Mouse (Mus musculus): Measurements from ENCODE around the gene Zswim8.
A peak's percentile ranks its signal among the peaks of the same experiment; 100 is the strongest.

The Zswim8 gene

DNA sequence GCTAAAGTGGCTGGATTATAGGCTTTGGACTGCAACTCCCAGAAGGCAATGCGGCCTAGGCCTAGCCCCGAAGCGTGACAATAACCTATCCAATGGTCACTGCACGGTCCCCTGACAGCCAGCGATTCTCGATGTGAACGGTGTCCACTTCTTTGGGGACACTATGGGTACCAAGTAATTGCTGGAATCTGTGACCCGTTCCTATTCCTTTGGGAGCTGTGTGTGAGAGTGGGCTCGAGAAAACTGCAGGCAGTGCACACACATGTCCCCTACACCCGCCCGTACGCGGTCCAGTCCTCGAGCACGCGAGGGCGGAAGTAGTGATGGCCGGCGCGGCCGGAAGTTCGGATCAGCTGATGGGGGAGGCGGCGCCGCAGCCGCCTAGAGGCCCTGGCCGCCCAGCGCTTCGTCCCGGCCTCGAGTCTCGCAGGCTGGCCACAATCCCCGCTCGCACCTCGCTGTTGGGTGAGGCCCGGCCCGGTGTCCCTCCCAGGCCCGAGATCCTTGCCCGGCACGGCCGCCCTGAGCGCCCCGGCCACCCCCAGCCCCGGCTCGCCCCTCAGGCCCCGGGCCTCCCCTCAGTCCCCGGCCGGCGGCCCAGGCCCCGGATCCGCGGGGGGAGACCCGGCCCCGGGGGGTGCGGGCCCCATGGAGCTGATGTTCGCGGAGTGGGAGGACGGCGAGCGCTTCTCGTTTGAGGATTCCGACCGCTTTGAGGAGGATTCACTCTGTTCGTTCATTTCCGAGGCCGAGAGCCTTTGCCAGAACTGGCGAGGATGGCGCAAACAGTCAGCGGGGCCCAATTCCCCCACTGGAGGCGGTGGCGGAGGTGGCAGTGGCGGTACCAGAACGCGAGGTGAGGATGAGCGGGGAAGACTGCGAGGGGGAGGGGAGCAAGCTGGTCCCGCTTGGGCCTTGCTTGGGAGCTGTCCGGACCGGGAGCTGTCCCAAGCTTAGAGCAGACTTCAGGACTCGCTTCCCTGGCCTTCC lies at the start of gene Zswim8:
TSS of gene Zswim8 (plus strand) at position 352 of the 990 bp plus-strand sequence.
- peak; percentile 88 for DNase-seq (ENCODE audit: low spot score)

GRCm38 (mm10) chr14:20658326-20658725 lies 49.0 kb upstream of the Zswim8 start:
- no peak for DNase-seq (ENCODE audit: low spot score)

GRCm38 (mm10) chr14:20658902-20659301 lies 48.5 kb upstream of the Zswim8 start:
- no peak for DNase-seq (ENCODE audit: low spot score)

DNA sequence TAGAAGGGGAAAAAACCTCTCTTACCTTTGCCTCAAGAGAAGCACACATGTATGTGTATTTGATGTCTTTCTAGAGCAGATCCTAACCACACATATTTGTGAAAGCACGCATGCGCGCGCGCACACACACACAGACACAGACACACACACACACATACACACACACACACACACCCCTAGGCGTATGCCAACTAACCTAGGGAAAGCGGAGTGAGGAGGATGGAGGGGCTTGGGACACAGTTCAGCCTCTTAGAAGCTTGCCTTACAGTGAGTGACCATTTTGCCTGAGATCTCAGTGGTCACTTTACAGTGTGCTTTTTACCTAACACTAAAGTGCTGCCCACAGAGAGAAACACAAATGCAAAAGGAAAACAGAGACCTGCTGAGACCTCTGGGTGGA lies 47.7 kb upstream of the Zswim8 start:
- DNase-seq (ENCODE audit: low spot score), result no peak

- DNase-seq (ENCODE audit: low spot score), result peak; percentile 96
Measured at GRCm38 (mm10) chr14:20660827-20661660, 46.3 kb upstream of the Zswim8 start.

DNA sequence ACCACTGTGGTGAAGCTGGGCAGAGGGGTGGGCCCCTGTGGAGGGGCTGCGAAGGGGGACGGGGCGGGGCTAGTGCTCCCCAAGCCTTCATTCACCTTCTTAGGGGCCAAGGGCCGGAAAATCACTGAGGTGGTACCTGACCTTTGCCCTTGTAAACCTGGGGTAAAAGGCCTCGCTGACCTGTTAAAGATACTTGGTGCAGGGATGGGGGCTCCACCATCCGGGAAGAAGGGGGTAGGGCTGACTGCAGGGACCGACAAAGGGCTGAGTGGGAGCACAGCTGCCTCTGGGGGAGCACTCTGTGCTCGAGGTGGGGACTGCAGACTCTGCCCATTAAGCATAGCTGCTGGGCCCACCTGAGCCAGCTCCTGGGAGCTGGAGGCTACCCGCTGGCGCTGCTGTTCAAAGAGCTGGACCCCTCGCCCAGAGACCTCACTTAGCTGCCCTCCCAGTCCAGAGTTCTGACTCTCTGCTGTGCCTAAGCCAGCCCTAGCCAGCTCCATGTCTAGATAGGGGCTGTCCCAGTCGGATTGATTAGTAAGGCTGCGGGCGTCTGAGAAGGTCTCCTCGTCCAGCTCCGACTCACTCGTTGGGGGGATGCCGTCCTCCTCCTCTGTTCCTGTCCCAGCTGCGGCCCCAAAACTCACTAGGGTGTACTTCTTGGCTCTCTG lies 45.6 kb upstream of the Zswim8 start:
- DNase-seq (ENCODE audit: low spot score), result no peak

- DNase-seq (ENCODE audit: low spot score), result no peak
Measured at GRCm38 (mm10) chr14:20662740-20663139, 44.6 kb upstream of the Zswim8 start.

DNA sequence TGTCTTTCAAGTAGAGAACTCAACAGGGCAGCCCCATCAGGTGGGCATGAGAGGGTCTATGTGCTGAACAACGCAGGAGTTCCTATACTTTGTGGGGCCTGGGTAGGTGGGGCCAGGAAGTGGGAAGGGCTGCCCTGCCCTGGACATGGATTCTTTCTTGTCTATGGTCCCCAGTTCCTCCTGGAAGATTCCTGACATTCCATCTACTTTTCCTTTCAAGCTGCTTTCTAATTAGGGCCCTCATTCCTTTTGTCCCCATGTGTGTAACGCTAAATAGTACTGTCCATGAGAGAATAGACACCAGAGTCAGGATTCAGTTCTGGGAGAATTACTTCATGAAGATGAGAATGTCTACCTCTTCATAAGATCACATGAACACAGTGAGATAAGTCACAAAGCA lies 43.8 kb upstream of the Zswim8 start:
- no peak for DNase-seq (ENCODE audit: low spot score)

DNA sequence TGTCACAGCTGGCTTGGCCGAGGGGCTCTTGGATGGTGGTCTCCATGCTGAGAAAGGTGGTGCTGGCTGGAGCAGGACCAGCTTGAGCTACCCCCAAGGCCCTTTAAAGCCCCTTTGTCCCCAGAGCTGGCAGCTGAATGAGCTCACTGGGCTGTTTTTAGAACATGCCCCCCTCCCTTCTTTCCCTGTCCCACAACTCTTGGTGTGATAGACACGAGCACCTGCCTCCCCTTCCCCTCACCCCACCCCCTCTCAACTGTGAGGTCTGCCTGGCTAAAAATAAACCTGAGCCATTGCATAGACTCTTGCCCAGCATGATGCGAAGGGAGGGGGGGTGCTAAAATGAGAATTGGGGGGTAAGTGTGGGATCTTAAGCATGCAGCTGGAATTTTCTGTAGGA lies 42.9 kb upstream of the Zswim8 start:
- DNase-seq (ENCODE audit: low spot score), result no peak

- no peak for DNase-seq (ENCODE audit: low spot score)
Measured at GRCm38 (mm10) chr14:20667469-20667868, 39.9 kb upstream of the Zswim8 start.

GRCm38 (mm10) chr14:20668154-20668810 lies 39.1 kb upstream of the Zswim8 start, which contains the start of gene Synpo2l:
Gene Synpo2l (minus strand): TSS chr14:20668354.
- no peak for DNase-seq (ENCODE audit: low spot score)

GRCm38 (mm10) chr14:20672990-20673389 lies 34.4 kb upstream of the Zswim8 start:
- DNase-seq (ENCODE audit: low spot score), result no peak

GRCm38 (mm10) chr14:20673735-20674063 lies 33.7 kb upstream of the Zswim8 start:
- peak; percentile 53 for DNase-seq (ENCODE audit: low spot score)

GRCm38 (mm10) chr14:20674064-20674833 lies 33.1 kb upstream of the Zswim8 start, which contains the start of gene Sec24c:
Gene Sec24c (plus strand): TSS chr14:20674308.
- peak; percentile 88 for DNase-seq (ENCODE audit: low spot score)

DNA sequence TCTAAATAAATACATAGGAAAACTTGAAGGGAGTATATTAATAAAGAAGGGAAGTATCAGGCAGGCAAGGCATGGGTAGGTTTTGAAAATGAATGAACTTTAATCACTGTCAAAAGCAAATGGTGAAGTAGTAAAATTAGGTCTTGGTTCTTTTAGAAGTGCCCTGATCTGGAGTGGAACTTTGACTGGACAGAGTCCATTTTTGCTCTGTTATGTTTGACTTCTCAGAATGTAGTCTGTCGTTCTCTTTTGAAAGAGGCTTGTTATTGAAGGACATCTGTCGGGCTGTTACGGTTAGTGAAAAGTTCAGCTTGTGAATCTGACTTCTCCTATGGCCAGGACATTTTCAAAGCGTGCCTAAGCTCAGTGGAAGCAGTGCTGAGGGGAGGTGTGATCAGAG lies 29.4 kb upstream of the Zswim8 start:
- DNase-seq (ENCODE audit: low spot score), result no peak

DNA sequence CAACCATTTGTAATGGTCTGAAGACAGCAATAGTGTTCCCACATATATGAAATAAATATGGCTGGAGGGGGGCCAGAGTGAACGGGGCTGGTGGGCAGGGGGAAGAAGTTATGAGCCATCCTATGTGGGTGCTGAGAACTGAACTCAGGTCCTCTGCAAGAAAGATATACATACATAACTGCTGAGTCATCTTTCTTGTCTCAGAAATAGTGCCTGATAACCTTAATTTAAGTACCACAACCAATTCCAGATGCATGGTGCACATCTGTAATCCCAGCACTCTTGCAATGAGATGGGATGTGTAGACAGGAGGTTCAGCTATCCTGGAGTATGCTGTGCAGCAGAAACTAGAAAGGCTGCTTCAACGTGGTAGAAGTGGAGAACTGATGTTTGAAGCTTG lies 25.6 kb upstream of the Zswim8 start:
- DNase-seq (ENCODE audit: low spot score), result no peak

GRCm38 (mm10) chr14:20682498-20682897 lies 24.9 kb upstream of the Zswim8 start:
- no peak for DNase-seq (ENCODE audit: low spot score)

DNA sequence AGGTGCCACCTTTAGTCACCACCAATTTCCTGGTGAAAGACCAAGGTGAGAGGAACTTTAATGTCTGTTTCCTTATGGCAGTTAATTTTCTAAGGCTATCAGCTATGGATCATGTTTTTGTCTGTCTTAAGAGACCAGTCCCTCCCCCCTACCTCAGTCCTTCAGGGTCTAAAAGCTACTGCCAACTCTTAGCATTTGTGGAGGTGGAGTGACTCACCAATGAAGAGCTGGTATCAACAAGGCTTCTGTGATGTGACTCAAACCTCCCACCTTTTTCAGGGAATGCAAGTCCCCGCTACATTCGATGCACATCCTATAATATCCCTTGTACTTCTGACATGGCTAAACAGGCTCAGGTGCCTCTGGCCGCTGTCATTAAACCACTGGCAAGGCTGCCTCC lies 20.8 kb upstream of the Zswim8 start:
- no peak for DNase-seq (ENCODE audit: low spot score)

GRCm38 (mm10) chr14:20689009-20689408 lies 18.3 kb upstream of the Zswim8 start:
- no peak for DNase-seq (ENCODE audit: low spot score)

GRCm38 (mm10) chr14:20691772-20692171 lies 15.6 kb upstream of the Zswim8 start:
- no peak for DNase-seq (ENCODE audit: low spot score)

DNA sequence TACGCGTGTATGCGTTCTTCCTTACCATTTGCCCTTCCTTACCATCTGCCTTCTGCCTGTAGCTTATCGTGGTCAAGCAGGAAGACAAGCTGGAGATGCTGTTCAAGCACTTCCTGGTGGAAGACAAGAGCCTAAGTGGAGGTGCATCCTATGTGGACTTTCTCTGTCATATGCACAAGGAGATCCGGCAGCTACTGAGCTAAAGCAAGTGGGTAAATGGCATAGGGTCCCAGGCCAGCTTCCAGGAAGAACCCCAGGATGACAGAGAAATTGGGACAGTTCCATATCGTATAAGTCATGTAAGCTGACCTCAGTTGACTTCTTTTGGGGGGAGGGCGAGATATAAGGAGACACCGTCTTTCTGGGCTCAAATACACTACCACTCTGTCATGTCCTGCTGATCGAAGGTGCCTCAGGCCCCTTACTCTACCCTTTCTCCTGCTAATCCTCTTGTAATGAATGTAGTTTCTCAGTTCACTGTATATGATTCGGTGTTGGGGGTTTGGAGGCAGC lies 13.7 kb upstream of the Zswim8 start:
- no peak for DNase-seq (ENCODE audit: low spot score)

Data from layer of hippocampus, adult 9-10 months (tissue).